In the genomic region with DNA sequence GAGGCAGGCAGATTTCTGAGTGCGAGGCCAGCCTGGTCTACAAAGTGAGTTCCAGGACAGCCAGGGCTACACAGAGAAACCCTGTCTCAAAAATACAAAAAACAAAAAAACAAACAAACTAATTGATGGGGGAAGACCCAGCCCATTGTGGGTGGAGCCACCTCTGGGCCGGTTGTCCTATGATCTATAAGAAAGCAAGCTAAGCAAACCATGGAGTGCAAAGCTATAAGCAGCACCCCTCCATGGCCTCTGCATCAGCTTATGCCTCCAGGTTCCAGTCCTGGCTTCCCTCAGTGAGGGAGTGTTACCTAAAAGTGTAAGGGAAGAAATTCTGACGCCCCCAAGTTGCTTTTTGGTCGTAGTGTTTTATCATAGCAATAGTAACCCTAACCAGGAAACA, we compare ENCODE assay signal across 22 mouse cellular contexts. TPM values are rescaled to one million over a fixed set of nuclear protein-coding genes. Genes with fewer than 3 reads are reported as not detected.
DNase-seq lines count a peak whose midpoint lies in the region; ATAC-seq and TF ChIP-seq lines count a peak whose summit lies in the region.
"Had no signal": no experiment of that assay in that cellular context is flagged by ENCODE, and none has a peak within 500 bp of the region (broad histone marks: within the 10 kb centered on the region; RNA-seq: fewer than 3 reads in every experiment).

No protein-coding gene starts in this region.

- H3K79me2 ChIP-seq in myocyte (ENCODE audit: control insufficient read depth, insufficient read depth), result peaks cover 34% of the 10 kb centered on the region

- 75% methylated on average over 4 of the region's 4 CpGs for WGBS in heart, embryonic 12.5 days

- no peaks in the 10 kb centered on the region for H3K9me3 ChIP-seq in heart, embryonic 12.5 days (replicated peaks)
- H3K9me3 ChIP-seq: embryonic facial prominence, embryonic 12.5 days; embryonic facial prominence, embryonic 15.5 days; forebrain, embryonic 12.5 days; forebrain, embryonic 15.5 days; G1E; hindbrain, embryonic 10.5 days; hindbrain, embryonic 13.5 days; intestine, embryonic 15.5 days had no signal

- H3K27me3 ChIP-seq in heart, embryonic 12.5 days (replicated peaks), result no peaks in the 10 kb centered on the region
- H3K27me3 ChIP-seq in myocyte (ENCODE audit: control insufficient read depth, insufficient read depth, insufficient read length), result no peaks in the 10 kb centered on the region
- H3K27me3 ChIP-seq: embryonic facial prominence, embryonic 12.5 days; embryonic facial prominence, embryonic 15.5 days; forebrain, embryonic 12.5 days; forebrain, embryonic 15.5 days; hindbrain, embryonic 13.5 days; intestine, embryonic 15.5 days; Patski had no signal

- peaks cover 24% of the 10 kb centered on the region for H3K4me1 ChIP-seq in heart, embryonic 12.5 days (replicated peaks)

- no peak overlapping the region for H3K9ac ChIP-seq in heart, embryonic 12.5 days
- H3K9ac ChIP-seq: embryonic facial prominence, embryonic 12.5 days; embryonic facial prominence, embryonic 15.5 days; forebrain, embryonic 12.5 days; forebrain, embryonic 15.5 days had no signal

- H3K4me3 ChIP-seq in heart, embryonic 12.5 days, result no peak overlapping the region
- peak overlapping the region; percentile 78 for H3K4me3 ChIP-seq in myocyte
- H3K4me3 ChIP-seq: embryonic facial prominence, embryonic 12.5 days; embryonic facial prominence, embryonic 15.5 days; forebrain, embryonic 12.5 days; forebrain, embryonic 15.5 days; hindbrain, embryonic 13.5 days had no signal

- no peak overlapping the region for H3K4me2 ChIP-seq in heart, embryonic 12.5 days
- H3K4me2 ChIP-seq in myocyte (ENCODE audit: low read depth), result no peak overlapping the region
- H3K4me2 ChIP-seq: embryonic facial prominence, embryonic 12.5 days; forebrain, embryonic 12.5 days; hindbrain, embryonic 13.5 days had no signal

- no peak for ATAC-seq in CD4-positive, CD25-positive, alpha-beta regulatory T cell, adult 4 months
- ATAC-seq in heart, embryonic 12.5 days (ENCODE audit: insufficient number of reproducible peaks, low FRiP score), result no peak
- ATAC-seq: forebrain, embryonic 15.5 days; hindbrain, embryonic 16.5 days; intestine, embryonic 15.5 days; Patski had no signal

- H3K36me3 ChIP-seq in heart, embryonic 12.5 days, result no peaks in the 10 kb centered on the region
- H3K36me3 ChIP-seq in myocyte (ENCODE audit: control insufficient read depth, insufficient read depth), result no peaks in the 10 kb centered on the region
- H3K36me3 ChIP-seq: embryonic facial prominence, embryonic 12.5 days; embryonic facial prominence, embryonic 15.5 days; forebrain, embryonic 12.5 days; forebrain, embryonic 15.5 days; hindbrain, embryonic 13.5 days; intestine, embryonic 15.5 days had no signal

- no peak overlapping the region for H3ac ChIP-seq in myocyte (ENCODE audit: control insufficient read depth, insufficient read length)

- DNase-seq in CD4-positive, CD25-positive, alpha-beta regulatory T cell, adult 2 months (ENCODE audit: low read depth, low spot score), result peak; percentile 13
- peak; percentile 87 for DNase-seq in heart, adult 11 months
- DNase-seq in A20 (ENCODE audit: low read depth, low spot score), result peak; percentile 57
- DNase-seq in adrenal gland, postnatal 10 days, result no peak
- DNase-seq: cerebellum, adult 11 months; cerebellum, adult 8-10 months; gastrocnemius, postnatal 10 days; heart, adult 18-20 months; kidney, adult 11 months had no signal

- TF ChIP-seq POLR2A in myocyte (IDR thresholded peaks at IDR 0.05; ENCODE audit: insufficient read length, low read depth), result no peak

- no peak overlapping the region for H3K27ac ChIP-seq in heart, embryonic 12.5 days (ENCODE audit: poor library complexity, severe bottlenecking)
- H3K27ac ChIP-seq: embryonic facial prominence, embryonic 12.5 days; forebrain, embryonic 12.5 days; forebrain, embryonic 15.5 days; hindbrain, embryonic 10.5 days had no signal

TF ChIP-seq in myocyte, 11 proteins besides CTCF, POLR2A, EP300 and RAD21:
- TF ChIP-seq CEBPB (IDR thresholded peaks at IDR 0.05; ENCODE audit: insufficient read depth, poor library complexity, severe bottlenecking) (no peak), REST (IDR thresholded peaks at IDR 0.05; ENCODE audit: insufficient read depth, insufficient read length) (no peak), E2F4 (IDR thresholded peaks at IDR 0.05; ENCODE audit: insufficient read depth) (no peak)

RNA-seq across cellular contexts. Expression of gene Lsm14a, which starts 1.4 kb away (rescaled TPM):
- polyA plus RNA-seq in CD4-positive, CD25-positive, alpha-beta regulatory T cell, adult 4 months (2017; shearing (Covaris generic)), result 10 to 100 TPM; 30.7 to 49.8 TPM
- 80.3 and 82.9 TPM in 2 replicates for polyA plus RNA-seq in heart, embryonic 12.5 days (2016; fragmentation: Nextera tagmentation; extraction: Ambion mirVana)
- polyA plus RNA-seq in myocyte (2012; fragmentation: generic; extraction: Trizol), result 69.3 TPM
- 100 to 1,000 TPM; 108 to 110 TPM for total RNA-seq in adrenal gland, postnatal 10 days (2021)
